Mouse (Mus musculus): ENCODE results near the gene Eif2s3x. TPM values are rescaled to one million over a fixed set of nuclear protein-coding genes. Genes with fewer than 3 reads are reported as not detected.

The Eif2s3x gene
- polyA plus RNA-seq (2014; fragmentation: Nextera tagmentation; extraction: Ambion mirVana): 103 and 133 TPM in 2 replicates

DNA sequence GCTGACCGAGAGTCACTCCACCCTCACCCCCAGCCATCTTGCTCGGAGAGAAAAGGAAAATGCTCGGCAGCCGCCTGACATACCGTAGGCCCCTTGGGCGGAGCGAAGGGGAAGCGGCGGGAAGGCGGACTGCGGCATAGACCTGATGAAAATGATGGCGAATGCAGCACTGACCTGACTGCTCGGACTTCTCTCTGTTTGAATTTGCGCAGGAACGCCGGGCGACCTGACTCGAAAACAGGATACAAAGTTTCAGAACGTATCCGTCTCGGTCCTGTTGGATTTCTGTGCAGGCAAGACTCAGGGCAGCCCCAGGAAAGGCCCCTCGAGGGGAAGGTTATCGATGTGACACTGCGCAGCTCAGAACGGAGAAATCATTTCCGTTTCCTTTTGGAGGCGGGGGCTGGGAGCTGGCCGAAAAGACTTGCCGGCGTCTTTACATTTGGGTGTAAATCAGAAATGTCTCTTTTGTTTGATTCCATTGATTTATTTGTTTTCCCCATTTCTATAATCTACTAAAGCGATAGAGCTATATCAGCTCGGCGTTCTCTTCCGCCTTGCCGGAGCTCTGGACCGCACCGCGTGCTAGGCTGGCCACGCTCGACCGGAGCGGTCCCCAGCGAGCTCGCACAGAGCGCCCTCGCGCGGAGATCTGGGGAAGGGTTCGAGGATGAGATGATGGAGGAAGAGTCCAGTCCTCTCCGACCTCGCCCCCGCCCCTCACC is at the start of gene Eif2s3x:
Eif2s3x (minus strand) TSS at position 266 of the 725 bp plus-strand sequence.
- H3K4me2 ChIP-seq (replicated peaks; ENCODE audit: low read depth, low read length): peak within 1 kb of the TSS; percentile 49
- peak within 1 kb of the TSS; percentile 36; the same call in 1 of the 2 replicates for H3K27ac ChIP-seq (ENCODE audit: low read depth, low read length)
- H3K36me3 ChIP-seq (ENCODE audit: control insufficient read depth, insufficient read depth, low read length): no peaks in the 10 kb centered on the region
- no peaks in the 10 kb centered on the region for H3K9me3 ChIP-seq (ENCODE audit: control insufficient read depth, low read length)
- peak within 1 kb of the TSS; percentile 74 for H3K4me3 ChIP-seq (ENCODE audit: low read depth, low read length)
- H3K9ac ChIP-seq (ENCODE audit: low read depth, low read length): peak within 1 kb of the TSS; percentile 69
- H3K4me1 ChIP-seq (replicated peaks; ENCODE audit: control insufficient read depth, insufficient read depth, low read length): no peaks in the 10 kb centered on the region
- under 1% methylated on average over 48 of the region's 52 CpGs for WGBS
- no peaks in the 10 kb centered on the region for H3K27me3 ChIP-seq (ENCODE audit: control insufficient read depth, insufficient read depth, low read length)
- peak; percentile 90 for DNase-seq (ENCODE audit: low spot score)
- ATAC-seq (ENCODE audit: low FRiP score): peak; percentile 97

DNA sequence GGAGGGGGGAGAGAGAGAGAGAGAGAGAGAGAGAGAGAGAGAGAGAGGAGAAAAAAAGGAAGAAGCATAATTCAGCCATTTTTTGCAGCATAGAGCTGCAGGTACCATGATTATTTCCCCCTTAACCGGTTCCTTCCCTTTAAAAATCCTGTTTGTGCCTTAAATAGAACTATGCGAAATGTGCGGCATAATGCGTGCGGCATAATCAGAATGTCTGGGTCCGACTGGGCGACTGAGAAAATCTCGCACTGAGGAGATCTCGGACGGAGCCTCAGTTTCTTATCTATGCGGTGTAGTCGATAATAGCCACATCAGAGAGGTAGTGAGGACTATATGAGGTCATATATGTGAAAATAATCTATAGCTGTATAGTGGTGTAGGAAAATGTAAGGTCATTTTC is 22.9 kb upstream of the Eif2s3x start:
- Histone ChIP-seq H3K36me3 (ENCODE audit: control insufficient read depth, insufficient read depth, low read length) (no peaks in the 10 kb centered on the region), H3K27me3 (ENCODE audit: control insufficient read depth, insufficient read depth, low read length) (peaks cover 43% of the 10 kb centered on the region), H3K4me2 (replicated peaks; ENCODE audit: low read depth, low read length) (peak overlapping the region; percentile 45), H3K4me3 (ENCODE audit: low read depth, low read length) (peak overlapping the region; percentile 64), H3K9ac (ENCODE audit: low read depth, low read length) (peak overlapping the region; percentile 68; the same call in 1 of the 2 replicates), H3K9me3 (ENCODE audit: control insufficient read depth, low read length) (no peaks in the 10 kb centered on the region), H3K27ac (ENCODE audit: low read depth, low read length) (no peak overlapping the region), H3K4me1 (replicated peaks; ENCODE audit: control insufficient read depth, insufficient read depth, low read length) (no peaks in the 10 kb centered on the region)
- DNase-seq (ENCODE audit: low spot score) (peak; percentile 28), ATAC-seq (ENCODE audit: low FRiP score) (no peak)
- WGBS: 30% methylated on average over 12 of the region's 12 CpGs

DNA sequence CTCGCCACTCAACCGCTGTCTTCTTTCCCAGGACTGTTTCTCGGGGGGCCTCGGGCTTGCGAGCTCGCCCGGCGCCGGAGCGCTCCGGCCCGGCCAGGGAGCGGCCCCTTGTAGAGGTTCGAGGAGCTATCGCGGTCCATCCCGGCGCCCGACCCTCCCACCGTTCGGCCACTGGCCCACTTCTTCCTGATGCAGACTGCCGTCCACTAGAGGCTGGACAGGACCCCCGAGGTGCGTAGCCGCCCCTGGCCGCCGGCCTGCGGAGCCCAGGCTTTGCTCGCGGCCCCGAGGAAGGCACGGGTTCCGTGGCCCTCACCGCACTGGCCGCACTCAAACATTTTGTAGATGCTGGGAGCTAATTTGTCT is 22.5 kb upstream of the Eif2s3x start:
- Histone ChIP-seq H3K4me3 (ENCODE audit: low read depth, low read length) (peak overlapping the region; percentile 64), H3K9ac (ENCODE audit: low read depth, low read length) (peak overlapping the region; percentile 68), H3K4me1 (replicated peaks; ENCODE audit: control insufficient read depth, insufficient read depth, low read length) (no peaks in the 10 kb centered on the region), H3K27ac (ENCODE audit: low read depth, low read length) (peak overlapping the region; percentile 82), H3K9me3 (ENCODE audit: control insufficient read depth, low read length) (no peaks in the 10 kb centered on the region), H3K36me3 (ENCODE audit: control insufficient read depth, insufficient read depth, low read length) (no peaks in the 10 kb centered on the region), H3K4me2 (replicated peaks; ENCODE audit: low read depth, low read length) (peak overlapping the region; percentile 45), H3K27me3 (ENCODE audit: control insufficient read depth, insufficient read depth, low read length) (peaks cover 46% of the 10 kb centered on the region)
- peak; percentile 53 for ATAC-seq (ENCODE audit: low FRiP score)
- WGBS: 8% methylated on average over 30 of the region's 35 CpGs
- peak; percentile 45 for DNase-seq (ENCODE audit: low spot score)

DNA sequence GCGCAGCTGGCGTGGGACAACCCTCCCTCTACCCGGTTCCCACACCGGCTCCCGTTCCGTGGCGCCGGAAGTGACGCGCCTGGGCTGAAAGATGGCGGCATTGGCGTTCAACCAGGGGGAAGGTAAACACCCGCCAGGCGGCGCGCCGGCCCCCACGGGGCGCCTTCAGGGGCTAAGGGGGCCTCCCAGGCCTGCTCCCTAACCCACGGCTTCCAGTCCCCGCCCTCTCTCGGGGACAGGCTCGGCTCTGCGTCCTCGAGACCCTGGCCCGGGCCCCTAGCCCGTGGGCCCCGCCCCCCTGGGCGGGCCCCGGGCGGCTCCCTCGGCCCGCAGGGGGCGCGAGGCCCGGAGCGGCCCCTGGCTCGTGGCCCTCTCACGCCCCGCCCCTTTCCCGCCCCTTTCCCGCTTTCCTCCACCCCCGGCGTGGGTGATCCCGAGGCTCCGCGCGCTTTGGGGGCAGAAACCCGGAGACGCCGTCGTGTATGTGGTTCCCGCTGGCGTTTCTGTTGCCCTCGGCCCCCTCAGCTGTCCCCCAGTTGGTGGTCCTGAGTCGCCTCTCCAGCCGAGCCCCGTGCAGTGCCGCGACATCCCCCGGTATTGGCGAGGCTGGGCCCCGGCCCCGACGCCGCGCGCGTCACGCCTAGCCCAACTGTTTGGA is 22.0 kb upstream of the Eif2s3x start, which contains the start of gene Klhl15:
Klhl15 (plus strand) TSS at position 68 of the 658 bp plus-strand sequence.
- DNase-seq (ENCODE audit: low spot score) (peak; percentile 84), ATAC-seq (ENCODE audit: low FRiP score) (peak; percentile 95)
- Histone ChIP-seq H3K27ac (ENCODE audit: low read depth, low read length) (peak within 1 kb of the TSS; percentile 82), H3K4me1 (replicated peaks; ENCODE audit: control insufficient read depth, insufficient read depth, low read length) (no peaks in the 10 kb centered on the region), H3K9me3 (ENCODE audit: control insufficient read depth, low read length) (no peaks in the 10 kb centered on the region), H3K4me3 (ENCODE audit: low read depth, low read length) (peak within 1 kb of the TSS; percentile 64), H3K9ac (ENCODE audit: low read depth, low read length) (peak within 1 kb of the TSS; percentile 68), H3K27me3 (ENCODE audit: control insufficient read depth, insufficient read depth, low read length) (peaks cover 46% of the 10 kb centered on the region), H3K36me3 (ENCODE audit: control insufficient read depth, insufficient read depth, low read length) (no peaks in the 10 kb centered on the region), H3K4me2 (replicated peaks; ENCODE audit: low read depth, low read length) (peak within 1 kb of the TSS; percentile 45)
- WGBS: 7% methylated on average over 39 of the region's 70 CpGs

DNA sequence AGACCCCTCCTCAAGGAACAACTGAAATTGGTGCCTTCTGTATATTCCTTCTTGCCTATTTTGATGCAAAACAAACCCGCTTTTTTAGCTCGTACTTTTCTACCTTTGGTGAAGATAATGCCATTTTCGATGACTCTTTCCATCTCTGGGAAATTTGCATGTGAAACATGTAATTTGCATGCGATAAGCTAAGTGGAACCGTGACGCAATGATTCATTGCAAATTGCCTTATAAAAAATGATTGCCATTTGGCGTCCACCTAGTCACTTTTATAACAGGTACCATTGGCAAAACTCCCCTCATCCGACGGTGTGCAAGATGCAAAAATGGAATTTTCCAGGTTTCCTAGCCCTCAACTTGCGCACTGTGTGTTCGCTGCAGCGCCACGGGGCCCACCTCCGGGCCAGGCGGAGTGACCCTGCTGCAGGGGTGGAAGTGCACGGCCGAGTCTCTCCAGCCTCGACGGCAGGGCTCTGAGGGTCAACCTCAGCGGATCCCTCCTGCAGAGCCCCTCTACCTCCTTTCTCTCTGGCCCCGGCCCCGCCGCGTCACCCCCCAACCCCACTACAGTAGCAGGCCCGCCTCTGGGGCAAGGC is 21.4 kb upstream of the Eif2s3x start:
- H3K4me3 ChIP-seq (ENCODE audit: low read depth, low read length): peak overlapping the region; percentile 64
- H3K9me3 ChIP-seq (ENCODE audit: control insufficient read depth, low read length): no peaks in the 10 kb centered on the region
- H3K36me3 ChIP-seq (ENCODE audit: control insufficient read depth, insufficient read depth, low read length): no peaks in the 10 kb centered on the region
- DNase-seq (ENCODE audit: low spot score) (no peak), ATAC-seq (ENCODE audit: low FRiP score) (no peak)
- peak overlapping the region; percentile 82 for H3K27ac ChIP-seq (ENCODE audit: low read depth, low read length)
- H3K9ac ChIP-seq (ENCODE audit: low read depth, low read length): peak overlapping the region; percentile 68
- 12% methylated on average over 22 of the region's 25 CpGs for WGBS
- H3K4me2 ChIP-seq (replicated peaks; ENCODE audit: low read depth, low read length): peak overlapping the region; percentile 45
- no peaks in the 10 kb centered on the region for H3K4me1 ChIP-seq (replicated peaks; ENCODE audit: control insufficient read depth, insufficient read depth, low read length)
- H3K27me3 ChIP-seq (ENCODE audit: control insufficient read depth, insufficient read depth, low read length): peaks cover 45% of the 10 kb centered on the region

DNA sequence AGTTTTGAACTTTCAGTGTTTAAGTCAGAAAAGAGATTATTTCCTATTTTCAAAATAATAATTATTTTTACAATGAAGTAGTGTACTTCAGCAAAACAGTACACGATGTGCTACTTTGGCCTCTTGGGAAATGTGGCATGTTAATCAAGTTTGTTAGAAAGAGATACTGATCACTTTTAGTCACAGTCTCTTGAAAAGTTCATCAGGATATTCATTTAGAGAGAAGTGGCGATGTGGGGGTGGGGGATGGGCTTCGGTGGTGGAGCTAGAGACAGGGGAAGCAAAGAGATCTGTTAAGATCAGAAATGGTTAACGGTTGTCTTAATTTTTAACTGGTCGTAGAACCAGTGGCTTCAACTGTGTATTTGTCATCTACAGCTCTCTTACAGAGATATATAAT is 20.8 kb upstream of the Eif2s3x start:
- H3K27ac ChIP-seq (ENCODE audit: low read depth, low read length): no peak overlapping the region
- H3K9ac ChIP-seq (ENCODE audit: low read depth, low read length): no peak overlapping the region
- H3K4me3 ChIP-seq (ENCODE audit: low read depth, low read length): no peak overlapping the region; the same call in 1 of the 2 replicates
- ATAC-seq (ENCODE audit: low FRiP score) (no peak), DNase-seq (ENCODE audit: low spot score) (no peak)
- H3K4me1 ChIP-seq (replicated peaks; ENCODE audit: control insufficient read depth, insufficient read depth, low read length): no peaks in the 10 kb centered on the region
- H3K4me2 ChIP-seq (replicated peaks; ENCODE audit: low read depth, low read length): no peak overlapping the region
- peaks cover 39% of the 10 kb centered on the region for H3K27me3 ChIP-seq (ENCODE audit: control insufficient read depth, insufficient read depth, low read length)
- 43% methylated on average over 5 of the region's 5 CpGs for WGBS
- no peaks in the 10 kb centered on the region for H3K9me3 ChIP-seq (ENCODE audit: control insufficient read depth, low read length)
- no peaks in the 10 kb centered on the region for H3K36me3 ChIP-seq (ENCODE audit: control insufficient read depth, insufficient read depth, low read length)

DNA sequence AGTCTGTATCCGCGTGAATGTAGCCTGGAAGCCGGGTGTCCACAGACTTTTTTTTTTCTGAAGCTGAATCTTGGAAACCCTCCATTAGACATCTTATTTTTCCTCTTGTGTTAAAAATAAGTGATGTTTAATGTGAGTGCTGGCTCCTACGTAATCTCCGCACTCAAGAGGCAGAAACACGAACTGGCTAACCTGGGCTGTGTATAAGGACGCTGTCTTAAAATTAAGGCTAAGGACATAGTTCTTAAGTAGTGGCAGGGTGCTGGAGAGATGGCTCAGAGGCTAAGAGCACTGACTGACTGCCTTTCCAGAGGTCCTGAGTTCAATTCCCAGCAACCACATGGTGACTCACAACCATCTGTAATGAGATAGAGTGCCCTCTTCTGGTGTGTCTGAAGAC is 722 bp upstream of the Eif2s3x start:
- Histone ChIP-seq H3K4me1 (replicated peaks; ENCODE audit: control insufficient read depth, insufficient read depth, low read length) (no peaks in the 10 kb centered on the region), H3K27me3 (ENCODE audit: control insufficient read depth, insufficient read depth, low read length) (no peaks in the 10 kb centered on the region), H3K27ac (ENCODE audit: low read depth, low read length) (no peak overlapping the region), H3K4me3 (ENCODE audit: low read depth, low read length) (peak overlapping the region; percentile 74), H3K9ac (ENCODE audit: low read depth, low read length) (no peak overlapping the region), H3K36me3 (ENCODE audit: control insufficient read depth, insufficient read depth, low read length) (no peaks in the 10 kb centered on the region), H3K9me3 (ENCODE audit: control insufficient read depth, low read length) (no peaks in the 10 kb centered on the region), H3K4me2 (replicated peaks; ENCODE audit: low read depth, low read length) (no peak overlapping the region)
- peak; percentile 23; the same call in 1 of the 2 replicates for ATAC-seq (ENCODE audit: low FRiP score)
- WGBS: 18% methylated on average over 7 of the region's 7 CpGs
- no peak for DNase-seq (ENCODE audit: low spot score)

DNA sequence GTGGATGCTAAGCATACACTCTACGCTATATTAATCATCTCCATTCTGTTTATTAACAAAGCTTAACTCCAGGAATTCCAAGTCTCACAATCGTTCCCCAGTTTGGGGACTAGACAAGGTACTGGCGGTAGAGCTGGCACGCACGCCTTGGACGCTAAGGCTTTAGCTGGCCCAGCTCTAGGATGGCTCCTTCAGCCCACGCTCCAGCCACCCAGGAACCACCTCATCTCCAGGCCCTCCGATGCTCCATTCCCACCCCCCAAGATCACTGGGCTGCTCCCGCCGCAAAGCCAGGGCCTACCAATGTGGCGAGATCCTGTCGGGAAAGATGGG is 432 bp downstream of the Eif2s3x start:
- Histone ChIP-seq H3K4me2 (replicated peaks; ENCODE audit: low read depth, low read length) (peak overlapping the region; percentile 49), H3K4me1 (replicated peaks; ENCODE audit: control insufficient read depth, insufficient read depth, low read length) (no peaks in the 10 kb centered on the region), H3K36me3 (ENCODE audit: control insufficient read depth, insufficient read depth, low read length) (no peaks in the 10 kb centered on the region), H3K4me3 (ENCODE audit: low read depth, low read length) (peak overlapping the region; percentile 74), H3K27me3 (ENCODE audit: control insufficient read depth, insufficient read depth, low read length) (no peaks in the 10 kb centered on the region), H3K27ac (ENCODE audit: low read depth, low read length) (peak overlapping the region; percentile 36; the same call in 1 of the 2 replicates), H3K9ac (ENCODE audit: low read depth, low read length) (peak overlapping the region; percentile 69), H3K9me3 (ENCODE audit: control insufficient read depth, low read length) (no peaks in the 10 kb centered on the region)
- WGBS: 0% methylated on average over 12 of the region's 12 CpGs
- ATAC-seq (ENCODE audit: low FRiP score): peak; percentile 76; the same call in 1 of the 2 replicates
- DNase-seq (ENCODE audit: low spot score): no peak

Data from hindbrain, embryonic 11.5 days (tissue).